Mouse (Mus musculus): Measurements from ENCODE around the gene Cyp2c23.

Cyp2c23 gene

GRCm38 (mm10) chr19:44028972-44029371 lies at the start of gene Cyp2c23:
Gene Cyp2c23 (minus strand): TSS chr19:44029208.
- no peak for DNase-seq

- DNase-seq: no peak
Measured at GRCm38 (mm10) chr19:44077024-44077423, 48.0 kb upstream of the Cyp2c23 start.

- DNase-seq: no peak
Measured at GRCm38 (mm10) chr19:44076457-44076856, 47.4 kb upstream of the Cyp2c23 start.

- DNase-seq: no peak
Measured at GRCm38 (mm10) chr19:44074986-44075385, 46.0 kb upstream of the Cyp2c23 start.

- no peak for DNase-seq
Measured at GRCm38 (mm10) chr19:44071166-44071565, 42.2 kb upstream of the Cyp2c23 start.

- no peak for DNase-seq
Measured at GRCm38 (mm10) chr19:44069914-44070232, 40.9 kb upstream of the Cyp2c23 start.

GRCm38 (mm10) chr19:44069121-44069913 lies 40.3 kb upstream of the Cyp2c23 start, which contains the start of gene Erlin1:
Gene Erlin1 (minus strand): TSS chr19:44069785.
- DNase-seq: peak; percentile 92 to 95

GRCm38 (mm10) chr19:44068232-44068631 lies 39.2 kb upstream of the Cyp2c23 start:
- DNase-seq: no peak

GRCm38 (mm10) chr19:44067323-44068049 lies 38.5 kb upstream of the Cyp2c23 start:
- DNase-seq: peak; percentile 33 to 59

- DNase-seq: no peak
Measured at GRCm38 (mm10) chr19:44064734-44065133, 35.7 kb upstream of the Cyp2c23 start.

GRCm38 (mm10) chr19:44063773-44064172 lies 34.8 kb upstream of the Cyp2c23 start:
- DNase-seq: peak; percentile 52 to 86

GRCm38 (mm10) chr19:44060226-44060625 lies 31.2 kb upstream of the Cyp2c23 start:
- no peak for DNase-seq

- DNase-seq: no peak
Measured at GRCm38 (mm10) chr19:44055173-44055826, 26.3 kb upstream of the Cyp2c23 start.

- no peak for DNase-seq
Measured at GRCm38 (mm10) chr19:44050388-44050787, 21.4 kb upstream of the Cyp2c23 start.

- DNase-seq: peak; percentile 62 to 66
Measured at GRCm38 (mm10) chr19:44049282-44049681, 20.3 kb upstream of the Cyp2c23 start.

GRCm38 (mm10) chr19:44045847-44046246 lies 16.8 kb upstream of the Cyp2c23 start:
- no peak for DNase-seq

- no peak for DNase-seq
Measured at GRCm38 (mm10) chr19:44042121-44042520, 13.1 kb upstream of the Cyp2c23 start.

GRCm38 (mm10) chr19:44033396-44033795 lies 4.4 kb upstream of the Cyp2c23 start:
- no peak for DNase-seq

GRCm38 (mm10) chr19:44032046-44032744 lies 3.2 kb upstream of the Cyp2c23 start:
- peak in 1 of 2 experiments; percentile 39 for DNase-seq

GRCm38 (mm10) chr19:44030024-44030423 lies 1.0 kb upstream of the Cyp2c23 start:
- DNase-seq: no peak

- peak in 1 of 2 experiments; percentile 18 for DNase-seq
Measured at GRCm38 (mm10) chr19:44026956-44027530, 2.0 kb downstream of the Cyp2c23 start.

GRCm38 (mm10) chr19:44024921-44025585 lies 4.0 kb downstream of the Cyp2c23 start:
- DNase-seq: peak in 1 of 2 experiments; percentile 41

Data from kidney, postnatal 25 days (tissue).